Mouse (Mus musculus) heart, adult 2 months (tissue): ENCODE measurements around the gene Top1. TPM values are rescaled to one million over a fixed set of nuclear protein-coding genes. Genes with fewer than 3 reads are reported as not detected.
A peak's percentile ranks its signal among the peaks of the same experiment; 100 is the strongest.

Experiments used
- DNase-seq, 2 experiments: peaks; one replicate each; pipeline ENCODE4 v3.0.0; 2021
- H3K27ac ChIP-seq: fragments of 200-600 bp; 2 replicates; pipeline ENCODE4 v1.8.1; 2022
- H3K27me3 ChIP-seq: fragments of 200-500 bp; 2 replicates; pipeline ENCODE4 v1.6.1; 2012; ENCODE audit warnings: mild to moderate bottlenecking, low read length, inconsistent platforms, mixed read lengths; ENCODE audit not compliant: control insufficient read depth, insufficient read depth
- H3K36me3 ChIP-seq: fragments of 200-500 bp; 2 replicates; pipeline ENCODE4 v1.6.1; 2012; ENCODE audit warnings: low read length, inconsistent platforms; ENCODE audit not compliant: control insufficient read depth, insufficient read depth
- H3K4me1 ChIP-seq: fragments of 200-500 bp; 2 replicates; pipeline ENCODE4 v1.6.1; 2011; ENCODE audit warnings: low read length; ENCODE audit not compliant: control insufficient read depth, insufficient read depth
- H3K4me3 ChIP-seq: fragments of 200-600 bp; 2 replicates; pipeline ENCODE4 v1.8.1; 2022
- H3K79me2 ChIP-seq: fragments of 200-500 bp; replicated peaks from 2 replicates; pipeline ENCODE4 v1.6.1; 2012; ENCODE audit warnings: mild to moderate bottlenecking, inconsistent platforms, low read length, moderate library complexity, mixed read lengths; ENCODE audit not compliant: control insufficient read depth, insufficient read depth
- H3K9ac ChIP-seq: fragments of 200-500 bp; 2 replicates; pipeline ENCODE4 v1.6.1; 2012; ENCODE audit warnings: low read depth, mild to moderate bottlenecking, control low read depth, inconsistent platforms, low read length, mixed read lengths
- CTCF ChIP-seq: fragments of 200-600 bp; IDR thresholded peaks from 2 replicates; pipeline ENCODE4 v1.8.1; 2022; ENCODE audit warnings: antibody characterized with exemption, mild to moderate bottlenecking, moderate library complexity
- EP300 ChIP-seq: fragments of 200-500 bp; IDR thresholded peaks from 2 replicates; pipeline ENCODE4 v1.6.1; 2011; ENCODE audit warnings: low read depth, low read length, control low read depth; ENCODE audit not compliant: insufficient read depth
- POLR2A ChIP-seq: fragments of 200-500 bp; IDR thresholded peaks from 2 replicates; pipeline ENCODE4 v1.6.1; 2011; ENCODE audit warnings: mild to moderate bottlenecking, low read depth, low read length, control low read depth; ENCODE audit not compliant: insufficient read depth
- WGBS: fragments of 180-500 bp; shearing (Covaris S2); methylation state at CpG from one replicate; pipeline ENCODE4 v1.1.7; 2018; 5-methylcytosine and 5-hydroxymethylcytosine counted together
- intact Hi-C: fragments of 180-260 bp; cut with DNase I; formaldehyde crosslinking; loops from one replicate; pipeline ENCODE4 v1.15.1; 2025
- polyA plus RNA-seq: library from polyadenylated mRNA; depleted of rRNA; stranded (reverse); fragments of >200 nt; gene quantifications from 2 replicates; pipeline ENCODE4 v1.2.3, GENCODE M21; 2012
- total RNA-seq, 2 experiments: library from RNA; stranded (reverse); gene quantifications; 2 replicates each; pipeline ENCODE4 v1.2.3; 2021

The Top1 gene
- total and polyA plus RNA-seq, 3 experiments: 5.6 to 46.8 (median 44.1) TPM

DNA sequence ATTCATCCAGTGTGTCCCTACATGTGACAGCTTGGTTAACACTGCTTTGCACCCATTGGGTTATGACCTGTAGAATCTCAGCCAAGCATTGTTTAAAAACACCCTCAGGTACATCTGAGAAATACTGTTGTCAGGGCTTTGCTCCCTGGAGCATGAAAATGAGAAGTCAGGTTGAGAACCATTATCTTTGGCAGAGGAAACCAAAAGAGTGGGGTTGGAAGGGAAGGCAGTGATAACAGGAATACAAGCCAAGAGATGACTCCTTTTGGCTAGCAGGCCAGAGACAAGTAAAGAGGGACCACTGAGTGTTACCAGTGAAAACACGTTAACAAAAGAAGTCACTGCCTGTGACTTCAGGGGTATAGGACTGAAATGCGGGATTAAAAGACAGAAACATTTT, 118.7 kb downstream of the Top1 start:
- Histone ChIP-seq H3K27me3 (no peaks in the 10 kb centered on the region), H3K27ac (0 out of 2 replicates have a peak overlapping the region, but pooled peaks have one; percentile 8), H3K4me3 (no peak overlapping the region), H3K4me1 (peaks cover 41% of the 10 kb centered on the region), H3K9ac (no peak overlapping the region), H3K36me3 (peaks cover 26% of the 10 kb centered on the region), H3K79me2 (no peaks in the 10 kb centered on the region; the same call in 1 of the 2 replicates)
- DNase-seq: no peak
- TF ChIP-seq CTCF: no peak
- TF ChIP-seq EP300: no peak
- no peak for TF ChIP-seq POLR2A
- intact Hi-C loops: loop anchor here (2.0 kb wide), 1 partner anchor 16 kb away; no protein-coding TSS in a partner anchor
- 61% methylated on average over 2 of the region's 2 CpGs for WGBS

- WGBS: 53% methylated on average over 3 of the region's 3 CpGs
- intact Hi-C loops: loop anchor here (2.0 kb wide), 1 partner anchor 16 kb away; no protein-coding TSS in a partner anchor
- peak overlapping the region; percentile 88 for H3K27ac ChIP-seq
- no peaks in the 10 kb centered on the region for H3K27me3 ChIP-seq
- no peak for TF ChIP-seq EP300
- TF ChIP-seq POLR2A: no peak
- no peak for TF ChIP-seq CTCF
- no peak overlapping the region for H3K9ac ChIP-seq
- peaks cover 42% of the 10 kb centered on the region for H3K4me1 ChIP-seq
- H3K79me2 ChIP-seq: no peaks in the 10 kb centered on the region; the same call in 1 of the 2 replicates
- DNase-seq: no peak
- no peak overlapping the region for H3K4me3 ChIP-seq
- peaks cover 32% of the 10 kb centered on the region for H3K36me3 ChIP-seq
These were observed 119.4 kb downstream of the Top1 start for GRCm38 (mm10) chr2:160765096-160765495.

DNA sequence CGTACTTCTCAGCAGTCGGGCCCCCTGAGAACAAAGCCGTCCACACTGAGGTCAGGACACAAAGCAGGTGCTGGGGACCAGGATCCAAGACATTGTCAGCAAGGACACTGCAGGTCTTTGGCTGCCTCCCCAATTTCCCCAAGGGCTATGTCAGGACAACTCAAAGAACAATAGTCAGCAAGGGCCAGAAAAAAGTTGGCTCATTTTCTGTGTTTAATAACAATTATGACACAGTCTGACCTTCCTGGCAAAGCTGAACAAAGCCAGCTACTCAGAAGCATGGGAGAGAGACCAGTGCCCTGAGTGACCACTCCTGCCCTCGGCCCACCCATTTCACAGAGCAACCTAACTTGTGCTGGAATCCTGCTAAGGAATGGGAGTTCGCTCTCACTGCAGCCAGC, 120.7 kb downstream of the Top1 start:
- peak; percentile 67; the same call in 1 of the 2 replicates for TF ChIP-seq POLR2A
- peak; percentile 93 for TF ChIP-seq EP300
- TF ChIP-seq CTCF: no peak
- no peak overlapping the region for H3K4me3 ChIP-seq
- no peaks in the 10 kb centered on the region; the same call in 1 of the 2 replicates for H3K79me2 ChIP-seq
- H3K27ac ChIP-seq: peak overlapping the region; percentile 88
- peaks cover 44% of the 10 kb centered on the region for H3K4me1 ChIP-seq
- H3K27me3 ChIP-seq: no peaks in the 10 kb centered on the region
- intact Hi-C loops: loop anchor here (1.0 kb wide), 2 partner anchors 39 to 118 kb away; no protein-coding TSS in a partner anchor
- 16% methylated on average over 5 of the region's 5 CpGs for WGBS
- H3K36me3 ChIP-seq: peaks cover 37% of the 10 kb centered on the region
- DNase-seq: peak; percentile 73 to 85
- H3K9ac ChIP-seq: peak overlapping the region; percentile 14; the same call in 1 of the 2 replicates

- peaks cover 44% of the 10 kb centered on the region for H3K4me1 ChIP-seq
- H3K27me3 ChIP-seq: no peaks in the 10 kb centered on the region
- DNase-seq: no peak
- TF ChIP-seq CTCF (no peak), POLR2A (no peak), EP300 (no peak)
- peak overlapping the region; percentile 88 for H3K27ac ChIP-seq
- H3K4me3 ChIP-seq: no peak overlapping the region
- intact Hi-C loops: no loop called here
- WGBS: 97% methylated on average over 2 of the region's 2 CpGs
- peaks cover 36% of the 10 kb centered on the region for H3K36me3 ChIP-seq
- H3K79me2 ChIP-seq: no peaks in the 10 kb centered on the region; the same call in 1 of the 2 replicates
- no peak overlapping the region for H3K9ac ChIP-seq
These were observed 121.5 kb downstream of the Top1 start for GRCm38 (mm10) chr2:160767201-160767600.

DNA sequence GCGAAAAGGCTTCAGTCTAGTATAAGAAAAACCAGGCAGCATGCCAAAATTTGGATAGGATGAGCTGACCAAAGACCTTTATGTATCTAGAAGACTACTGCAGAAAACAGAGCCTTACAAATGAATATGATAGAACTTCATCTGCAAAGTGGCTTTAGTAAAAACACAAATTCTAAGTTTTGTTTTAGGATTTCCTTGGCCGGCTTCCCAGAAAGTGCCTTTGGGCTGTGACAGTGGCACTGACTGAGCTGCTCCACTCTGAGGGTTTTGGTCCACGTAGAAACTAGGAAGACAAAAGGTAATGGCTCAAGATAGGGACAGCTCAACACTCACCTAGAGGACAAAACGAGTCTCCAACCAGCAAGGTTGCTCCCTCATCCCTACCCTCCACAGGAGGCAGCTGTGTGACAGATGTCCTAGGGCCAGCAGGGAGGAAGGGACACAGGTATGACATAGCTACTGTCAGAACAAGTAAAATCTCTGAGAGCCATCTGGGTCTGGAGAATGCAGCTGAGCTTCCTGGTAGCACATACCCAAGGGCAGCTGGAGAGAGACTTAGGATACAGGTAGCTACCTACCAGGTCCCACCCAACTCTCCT, 122.5 kb downstream of the Top1 start:
- TF ChIP-seq CTCF (no peak), POLR2A (no peak), EP300 (no peak)
- no peak for DNase-seq
- Histone ChIP-seq H3K4me1 (peaks cover 41% of the 10 kb centered on the region), H3K27ac (peak overlapping the region; percentile 88), H3K4me3 (no peak overlapping the region), H3K36me3 (peaks cover 35% of the 10 kb centered on the region), H3K9ac (no peak overlapping the region), H3K79me2 (no peaks in the 10 kb centered on the region; the same call in 1 of the 2 replicates), H3K27me3 (no peaks in the 10 kb centered on the region)
- WGBS: 61% methylated on average over 4 of the region's 4 CpGs
- intact Hi-C loops: no loop called here

- no peak for DNase-seq
- WGBS: 98% methylated on average over 2 of the region's 2 CpGs
These were observed 123.3 kb downstream of the Top1 start for GRCm38 (mm10) chr2:160768997-160769396.

More at GRCm38 (mm10) chr2:160768997-160769396, 123.3 kb downstream of the Top1 start:
- H3K4me1 ChIP-seq: peaks cover 38% of the 10 kb centered on the region
- H3K79me2 ChIP-seq: no peaks in the 10 kb centered on the region; the same call in 1 of the 2 replicates
- no peak overlapping the region for H3K4me3 ChIP-seq
- intact Hi-C loops: no loop called here
- H3K36me3 ChIP-seq: peaks cover 32% of the 10 kb centered on the region
- H3K27me3 ChIP-seq: no peaks in the 10 kb centered on the region
- no peak for TF ChIP-seq POLR2A
- no peak for TF ChIP-seq CTCF
- H3K9ac ChIP-seq: no peak overlapping the region
- no peak overlapping the region for H3K27ac ChIP-seq
